Mouse (Mus musculus): ENCODE measurements at regions not wholly inside any gene's neighbourhood (a gene's known extent, or its start where the extent isn't known, plus 50 kb on each side); places are given as distances from the start of the nearest gene placed in this dataset.

DNA sequence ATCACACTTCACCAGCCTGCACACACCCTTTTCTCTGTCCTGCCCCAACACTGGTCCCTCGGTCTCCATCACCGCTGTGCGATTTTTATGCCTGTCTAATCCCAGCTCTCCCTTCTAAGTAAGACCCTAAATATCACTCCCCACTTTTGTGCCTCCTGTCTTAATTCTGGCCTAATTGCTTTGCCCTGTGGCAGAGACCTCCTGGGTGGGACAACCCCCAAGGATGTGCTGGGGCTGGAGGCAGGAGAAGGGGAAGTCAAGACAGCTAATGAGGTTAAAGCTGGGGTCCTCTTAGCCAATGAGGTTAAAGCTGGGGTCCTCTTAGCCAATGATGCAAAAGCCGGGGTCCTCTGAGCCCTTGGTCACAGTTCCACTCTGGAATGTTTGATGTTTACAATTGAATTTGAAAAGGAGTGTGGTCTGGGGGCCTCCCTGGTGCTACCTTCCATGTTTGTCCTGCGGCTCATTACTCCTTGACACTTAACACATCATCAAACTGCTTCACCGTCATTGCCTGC, 290.5 kb upstream of the Tbx3 start:
- no peaks in the 10 kb centered on the region for H3K27me3 ChIP-seq (ENCODE audit: control insufficient read depth in 1 of 2, insufficient read depth in 2 of 2, low read length in 2 of 2)
- TF ChIP-seq MXI1 (IDR thresholded peaks at IDR 0.05; ENCODE audit: low read depth, low read length), result no peak
- TF ChIP-seq USF2 (IDR thresholded peaks at IDR 0.05; ENCODE audit: borderline replicate concordance in 1 of 2, insufficient read depth in 1 of 2, low read depth in 1 of 2, low read length in 2 of 2), result no peak
- TF ChIP-seq MAZ (IDR thresholded peaks at IDR 0.05; ENCODE audit: low read depth, low read length), result no peak
- TF ChIP-seq GABPA (IDR thresholded peaks at IDR 0.05; ENCODE audit: low read depth, low read length), result no peak
- TF ChIP-seq ZNF384 (IDR thresholded peaks at IDR 0.05; ENCODE audit: low read depth, low read length), result no peak
- TF ChIP-seq HCFC1 (IDR thresholded peaks at IDR 0.05; ENCODE audit: low read depth, low read length), result no peak
- no peak overlapping the region for H3K4me3 ChIP-seq (ENCODE audit: control insufficient read depth in 1 of 2, insufficient read depth in 1 of 2, low read depth in 2 of 2, low read length in 2 of 2)
- H3K36me3 ChIP-seq (ENCODE audit: control insufficient read depth in 1 of 2, insufficient read depth in 2 of 2, low read length in 2 of 2), result no peaks in the 10 kb centered on the region
- H3K27ac ChIP-seq (ENCODE audit: control insufficient read depth, low read depth, low read length), result no peak overlapping the region
- no peaks in the 10 kb centered on the region for H3K79me2 ChIP-seq (ENCODE audit: control insufficient read depth, insufficient read depth, low read length, poor library complexity)
- DNase-seq (ENCODE audit: low read depth, low spot score), result no peak
- H3K4me1 ChIP-seq (ENCODE audit: control insufficient read depth in 1 of 2, insufficient read depth in 2 of 2, low read length in 2 of 2), result no peaks in the 10 kb centered on the region
- no peaks in the 10 kb centered on the region for H3K9me3 ChIP-seq (replicated peaks; ENCODE audit: insufficient read depth, low read length)
- no peak overlapping the region for H3K9ac ChIP-seq (ENCODE audit: control insufficient read depth, low read depth, low read length, poor library complexity, severe bottlenecking)

- Histone ChIP-seq H3K27me3 (ENCODE audit: control insufficient read depth in 1 of 2, insufficient read depth in 2 of 2, low read length in 2 of 2) (no peaks in the 10 kb centered on the region), H3K4me1 (ENCODE audit: control insufficient read depth in 1 of 2, insufficient read depth in 2 of 2, low read length in 2 of 2) (no peaks in the 10 kb centered on the region), H3K27ac (ENCODE audit: control insufficient read depth, low read depth, low read length) (no peak overlapping the region), H3K9ac (ENCODE audit: control insufficient read depth, low read depth, low read length, poor library complexity, severe bottlenecking) (no peak overlapping the region), H3K9me3 (replicated peaks; ENCODE audit: insufficient read depth, low read length) (no peaks in the 10 kb centered on the region), H3K36me3 (ENCODE audit: control insufficient read depth in 1 of 2, insufficient read depth in 2 of 2, low read length in 2 of 2) (no peaks in the 10 kb centered on the region), H3K79me2 (ENCODE audit: control insufficient read depth, insufficient read depth, low read length, poor library complexity) (no peaks in the 10 kb centered on the region), H3K4me3 (ENCODE audit: control insufficient read depth in 1 of 2, insufficient read depth in 1 of 2, low read depth in 2 of 2, low read length in 2 of 2) (no peak overlapping the region)
- TF ChIP-seq POLR2AphosphoS5 (IDR thresholded peaks at IDR 0.05; ENCODE audit: borderline replicate concordance, low read depth, low read length) (no peak), MAZ (IDR thresholded peaks at IDR 0.05; ENCODE audit: low read depth, low read length) (no peak), MAFK (IDR thresholded peaks at IDR 0.05; ENCODE audit: borderline replicate concordance, low read depth, low read length) (no peak), MYB (IDR thresholded peaks at IDR 0.05; ENCODE audit: low read depth, low read length) (no peak), BHLHE40 (IDR thresholded peaks at IDR 0.05; ENCODE audit: borderline replicate concordance, low read depth, low read length) (no peak), CHD1 (IDR thresholded peaks at IDR 0.05; ENCODE audit: low read depth, low read length) (no peak), ZC3H11A (IDR thresholded peaks at IDR 0.05; ENCODE audit: low read depth, low read length) (no peak), MAX (IDR thresholded peaks at IDR 0.05; ENCODE audit: low read length) (no peak), USF2 (IDR thresholded peaks at IDR 0.05; ENCODE audit: borderline replicate concordance in 1 of 2, insufficient read depth in 1 of 2, low read depth in 1 of 2, low read length in 2 of 2) (no peak), E2F4 (IDR thresholded peaks at IDR 0.05; ENCODE audit: borderline replicate concordance, low read depth, low read length) (no peak), POLR2A (IDR thresholded peaks at IDR 0.05; ENCODE audit: control insufficient read depth in 1 of 2, insufficient read depth in 1 of 2, low read depth in 1 of 2, low read length in 2 of 2, poor library complexity in 1 of 2) (no peak)
- DNase-seq (ENCODE audit: low read depth, low spot score), result no peak
Measured at GRCm38 (mm10) chr5:119381495-119381894, 289.0 kb upstream of the Tbx3 start.
